Comparison of ENCODE assay signal across 18 mouse cellular contexts in genomic region chr6:127492561-127492960, GRCm38 (mm10).
"Had no signal": no experiment of that assay in that cellular context is flagged by ENCODE, and none has a peak within 500 bp of the region (broad histone marks: within the 10 kb centered on the region; RNA-seq: fewer than 3 reads in every experiment).

No protein-coding gene starts in this region.

- H3K4me3 ChIP-seq: left cerebral cortex, adult 2 months; liver, embryonic 13.5 days; midbrain, embryonic 13.5 days; myocyte; neural tube, embryonic 13.5 days had no signal

- H3K4me1 ChIP-seq: liver, embryonic 13.5 days had no signal

- H3K9me3 ChIP-seq: liver, embryonic 13.5 days; midbrain, embryonic 13.5 days; neural tube, embryonic 13.5 days had no signal

- DNase-seq: kidney, adult 18-20 months; kidney, adult 9 months; kidney, postnatal 14 days; kidney, postnatal 4 days; liver, embryonic 13.5 days; lung, adult 2 months; lung, postnatal 14 days; lung, postnatal 4 days; retina, postnatal 1 day; right cerebral cortex, postnatal 25 days; spleen, adult 18-20 months; thymus, adult 18-20 months; thymus, postnatal 36 days had no signal

- H3K27me3 ChIP-seq: liver, embryonic 13.5 days; midbrain, embryonic 13.5 days; neural tube, embryonic 13.5 days had no signal

- ATAC-seq: midbrain, embryonic 13.5 days; midbrain, embryonic 16.5 days had no signal

- H3K36me3 ChIP-seq: liver, embryonic 13.5 days had no signal
